Mouse (Mus musculus) lung, adult 2 months (tissue): ENCODE results near the gene Stpg3. TPM values are rescaled to one million over a fixed set of nuclear protein-coding genes. Genes with fewer than 3 reads are reported as not detected.

Experiments used
- DNase-seq: peaks from one replicate; pipeline ENCODE4 v3.0.0; 2022
- H3K4me1 ChIP-seq: fragments of 200-500 bp; 2 replicates; pipeline ENCODE4 v1.6.1; 2011; ENCODE audit warnings: low read length; ENCODE audit not compliant: control insufficient read depth, insufficient read depth
- H3K4me3 ChIP-seq: fragments of 200-500 bp; replicated peaks from 2 replicates; pipeline ENCODE3; 2011; ENCODE audit warnings: low read depth, mild to moderate bottlenecking, control low read depth, low read length; ENCODE audit errors: extremely low read depth
- CTCF ChIP-seq: fragments of 200-500 bp; IDR thresholded peaks from 2 replicates; pipeline ENCODE4 v1.5.1; 2011; ENCODE audit warnings: mild to moderate bottlenecking, low read length, control low read depth; ENCODE audit not compliant: insufficient read depth
- POLR2A ChIP-seq: fragments of 200-500 bp; IDR thresholded peaks from 2 replicates; pipeline ENCODE4 v1.6.1; 2011; ENCODE audit warnings: low read depth, mild to moderate bottlenecking, control low read depth, low read length, borderline replicate concordance; ENCODE audit errors: extremely low read depth
- WGBS: fragments of 180-500 bp; shearing (Covaris S2); methylation state at CpG from one replicate; pipeline ENCODE4 v1.1.7; 2018; 5-methylcytosine and 5-hydroxymethylcytosine counted together
- polyA plus RNA-seq: library from polyadenylated mRNA; depleted of rRNA; stranded (reverse); fragments of >200 nt; gene quantifications from 2 replicates; pipeline ENCODE4 v1.2.3, GENCODE M21; 2012

The Stpg3 gene
- polyA plus RNA-seq, 1 experiment: not detected

GRCm38 (mm10) chr2:25217666-25218065 is 3.2 kb upstream of the Stpg3 start:
- 58% methylated on average over 2 of the region's 2 CpGs for WGBS
- Histone ChIP-seq H3K4me1 (no peaks in the 10 kb centered on the region), H3K4me3 (no peak overlapping the region)
- TF ChIP-seq POLR2A (no peak), CTCF (no peak)
- no peak for DNase-seq

- TF ChIP-seq CTCF (no peak), POLR2A (no peak)
- DNase-seq: no peak
- 71% methylated on average over 23 of the region's 23 CpGs for WGBS
- no peak overlapping the region for H3K4me3 ChIP-seq
- peaks cover 8% of the 10 kb centered on the region; the same call in 1 of the 2 replicates for H3K4me1 ChIP-seq
These were observed 1.1 kb downstream of the Stpg3 start for GRCm38 (mm10) chr2:25213266-25213865.

- DNase-seq: peak; percentile 91
- no peak for TF ChIP-seq CTCF
- TF ChIP-seq POLR2A: peak; percentile 81; the same call in 1 of the 2 replicates
- peak within 1 kb of the TSS; percentile 90 for H3K4me3 ChIP-seq
- WGBS: under 1% methylated on average over 44 of the region's 44 CpGs
- H3K4me1 ChIP-seq: peaks cover 8% of the 10 kb centered on the region; the same call in 1 of the 2 replicates
These were observed 3.2 kb downstream of the Stpg3 start, which contains the start of gene Nelfb for GRCm38 (mm10) chr2:25211121-25211670. TSS of gene Nelfb (minus strand) at chr2:25211489.

GRCm38 (mm10) chr2:25210686-25211085 is 3.8 kb downstream of the Stpg3 start:
- H3K4me1 ChIP-seq: peaks cover 8% of the 10 kb centered on the region; the same call in 1 of the 2 replicates
- under 1% methylated on average over 24 of the region's 24 CpGs for WGBS
- H3K4me3 ChIP-seq: peak overlapping the region; percentile 90
- peak; percentile 31 for DNase-seq
- TF ChIP-seq CTCF (no peak), POLR2A (no peak)

GRCm38 (mm10) chr2:25207593-25207992 is 6.8 kb downstream of the Stpg3 start:
- TF ChIP-seq POLR2A: no peak
- DNase-seq: no peak
- no peak overlapping the region for H3K4me3 ChIP-seq
- peaks cover 8% of the 10 kb centered on the region; the same call in 1 of the 2 replicates for H3K4me1 ChIP-seq
- WGBS: 85% methylated on average over 1 of the region's 1 CpGs

- 63% methylated on average over 4 of the region's 4 CpGs for WGBS
- H3K4me1 ChIP-seq: no peaks in the 10 kb centered on the region; the same call in 1 of the 2 replicates
- no peak for DNase-seq
- no peak overlapping the region for H3K4me3 ChIP-seq
- no peak for TF ChIP-seq POLR2A
- TF ChIP-seq CTCF: no peak
These were observed 10.7 kb downstream of the Stpg3 start for GRCm38 (mm10) chr2:25203631-25204214.

- TF ChIP-seq POLR2A (no peak), CTCF (no peak)
- 89% methylated on average over 2 of the region's 2 CpGs for WGBS
- DNase-seq: no peak
- no peak overlapping the region for H3K4me3 ChIP-seq
- peaks cover 5% of the 10 kb centered on the region; the same call in 1 of the 2 replicates for H3K4me1 ChIP-seq
These were observed 13.8 kb downstream of the Stpg3 start for GRCm38 (mm10) chr2:25200631-25201030.

- TF ChIP-seq POLR2A: no peak
- no peak for TF ChIP-seq CTCF
These were observed 16.5 kb downstream of the Stpg3 start for GRCm38 (mm10) chr2:25197946-25198345.

GRCm38 (mm10) chr2:25197191-25197590 is 17.2 kb downstream of the Stpg3 start:
- DNase-seq: no peak
- 16% methylated on average over 2 of the region's 2 CpGs for WGBS
- Histone ChIP-seq H3K4me3 (peak overlapping the region; percentile 61), H3K4me1 (peaks cover 26% of the 10 kb centered on the region)
- TF ChIP-seq POLR2A (no peak), CTCF (no peak)

More at GRCm38 (mm10) chr2:25197946-25198345, 16.5 kb downstream of the Stpg3 start:
- no peak for DNase-seq
- Histone ChIP-seq H3K4me1 (peaks cover 26% of the 10 kb centered on the region), H3K4me3 (no peak overlapping the region)
